Mouse (Mus musculus) layer of hippocampus, adult 18-20 months (tissue): ENCODE measurements at regions not wholly inside any gene's neighbourhood (a gene's known extent, or its start where the extent isn't known, plus 50 kb on each side); places are given as distances from the start of the nearest gene placed in this dataset.
A peak's percentile ranks its signal among the peaks of the same experiment; 100 is the strongest.

Experiments used
- DNase-seq, 2 experiments: peaks; one replicate each; pipeline ENCODE4 v3.0.0; 2022; ENCODE audit warnings: low spot score in 2 of 2

GRCm38 (mm10) chr19:54244176-54244575 is 200.2 kb downstream of the Adra2a start:
- DNase-seq: no peak

- peak in 1 of 2 experiments; percentile 8 for DNase-seq
Measured at GRCm38 (mm10) chr19:54248256-54248936, 204.4 kb downstream of the Adra2a start.

GRCm38 (mm10) chr19:54252145-54252664 is 208.3 kb downstream of the Adra2a start:
- DNase-seq: no peak

- DNase-seq: no peak
Measured at GRCm38 (mm10) chr19:54257889-54258288, 213.9 kb downstream of the Adra2a start.

GRCm38 (mm10) chr19:54259175-54259574 is 215.2 kb downstream of the Adra2a start:
- no peak for DNase-seq

GRCm38 (mm10) chr19:54277368-54277767 is 233.4 kb downstream of the Adra2a start:
- DNase-seq: no peak

- DNase-seq: no peak
Measured at GRCm38 (mm10) chr19:54285481-54285880, 241.5 kb downstream of the Adra2a start.

GRCm38 (mm10) chr19:54297663-54298388 is 253.9 kb downstream of the Adra2a start:
- DNase-seq: no peak

- no peak for DNase-seq
Measured at GRCm38 (mm10) chr19:54311289-54311688, 267.3 kb downstream of the Adra2a start.

GRCm38 (mm10) chr19:54311723-54312122 is 267.8 kb downstream of the Adra2a start:
- no peak for DNase-seq

GRCm38 (mm10) chr19:54323276-54323675 is 279.3 kb downstream of the Adra2a start:
- no peak for DNase-seq

- no peak for DNase-seq
Measured at GRCm38 (mm10) chr19:54324991-54325390, 281.0 kb downstream of the Adra2a start.

GRCm38 (mm10) chr19:54332140-54332539 is 288.2 kb downstream of the Adra2a start:
- DNase-seq: no peak

- DNase-seq: no peak
Measured at GRCm38 (mm10) chr19:54340778-54341291, 296.9 kb downstream of the Adra2a start.

GRCm38 (mm10) chr19:54359731-54360130 is 315.8 kb downstream of the Adra2a start:
- no peak for DNase-seq

GRCm38 (mm10) chr19:54360660-54361059 is 316.7 kb downstream of the Adra2a start:
- no peak for DNase-seq

GRCm38 (mm10) chr19:54385101-54385500 is 341.1 kb downstream of the Adra2a start:
- DNase-seq: no peak

- DNase-seq: no peak
Measured at GRCm38 (mm10) chr19:54391406-54391805, 347.5 kb downstream of the Adra2a start.

- no peak for DNase-seq
Measured at GRCm38 (mm10) chr19:54399651-54400050, 355.7 kb downstream of the Adra2a start.

- no peak for DNase-seq
Measured at GRCm38 (mm10) chr19:54407904-54408303, 364.0 kb downstream of the Adra2a start.

- DNase-seq: no peak
Measured at GRCm38 (mm10) chr19:54429062-54429461, 385.1 kb downstream of the Adra2a start.

GRCm38 (mm10) chr19:54440713-54441112 is 396.8 kb downstream of the Adra2a start:
- no peak for DNase-seq
